Mouse (Mus musculus): ENCODE measurements at regions not wholly inside any gene's neighbourhood (a gene's known extent, or its start where the extent isn't known, plus 50 kb on each side); places are given as distances from the start of the nearest gene placed in this dataset.
"Not testable (repeated sequence)": the region's sequence is repeated elsewhere in the genome, so short reads cannot be mapped to it uniquely, and the experiment has no call there.

DNA sequence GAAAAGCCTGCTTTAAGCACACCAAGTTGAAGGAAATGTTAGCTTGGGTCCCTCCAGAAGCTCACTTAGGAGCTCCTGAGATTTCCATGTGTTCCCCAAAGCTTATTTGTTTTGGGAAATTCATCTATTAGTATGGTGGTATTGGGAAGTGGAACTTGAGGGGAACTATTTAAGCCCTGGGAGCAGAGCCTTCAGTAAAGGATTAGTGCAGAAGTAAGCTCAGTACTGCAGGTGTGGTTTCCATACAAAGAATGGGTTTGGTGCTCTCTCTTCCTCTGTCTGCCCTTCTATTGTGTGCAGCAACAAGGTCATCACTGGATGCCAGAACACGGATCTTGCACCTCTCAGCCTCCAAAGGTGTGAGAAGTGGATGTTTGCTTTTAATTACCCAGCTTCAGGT lies 57.2 kb downstream of the Foxa2 start:
- no peak for DNase-seq

DNA sequence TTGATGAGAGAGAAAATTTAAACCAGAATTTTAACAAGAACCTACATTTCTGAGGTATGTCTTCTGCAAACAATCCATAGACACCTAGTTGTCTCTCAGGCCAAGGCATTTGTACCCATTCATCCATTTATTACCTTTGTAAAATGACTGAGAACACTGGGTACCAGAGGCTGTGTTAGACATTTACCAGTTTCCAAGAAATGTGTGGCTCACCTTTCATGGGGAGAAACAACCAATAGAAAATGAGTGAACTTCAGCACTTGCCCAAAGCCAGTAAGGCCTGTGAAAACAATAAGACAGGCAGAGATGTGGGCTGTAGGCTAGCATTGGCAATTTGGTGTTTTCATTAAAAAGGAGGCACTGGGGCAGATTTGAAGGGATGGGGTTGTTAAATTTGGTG lies 58.2 kb downstream of the Foxa2 start:
- no peak for DNase-seq

DNA sequence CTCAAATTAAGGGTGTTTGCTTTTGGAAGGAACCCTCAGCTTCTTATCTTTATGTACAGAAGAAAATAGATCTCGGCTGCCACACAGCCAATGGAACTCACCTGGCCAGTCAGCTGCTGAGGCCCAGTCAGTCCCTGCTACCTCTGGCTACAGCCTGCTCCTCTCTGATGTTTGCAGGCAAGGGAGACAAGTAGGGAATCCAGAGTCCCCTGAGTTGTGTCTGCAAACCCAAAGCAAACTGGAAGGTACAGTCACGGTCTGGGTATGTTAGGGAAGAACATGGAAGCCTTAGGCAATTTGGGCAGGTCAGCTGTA lies 61.6 kb downstream of the Foxa2 start:
- DNase-seq: no peak

DNA sequence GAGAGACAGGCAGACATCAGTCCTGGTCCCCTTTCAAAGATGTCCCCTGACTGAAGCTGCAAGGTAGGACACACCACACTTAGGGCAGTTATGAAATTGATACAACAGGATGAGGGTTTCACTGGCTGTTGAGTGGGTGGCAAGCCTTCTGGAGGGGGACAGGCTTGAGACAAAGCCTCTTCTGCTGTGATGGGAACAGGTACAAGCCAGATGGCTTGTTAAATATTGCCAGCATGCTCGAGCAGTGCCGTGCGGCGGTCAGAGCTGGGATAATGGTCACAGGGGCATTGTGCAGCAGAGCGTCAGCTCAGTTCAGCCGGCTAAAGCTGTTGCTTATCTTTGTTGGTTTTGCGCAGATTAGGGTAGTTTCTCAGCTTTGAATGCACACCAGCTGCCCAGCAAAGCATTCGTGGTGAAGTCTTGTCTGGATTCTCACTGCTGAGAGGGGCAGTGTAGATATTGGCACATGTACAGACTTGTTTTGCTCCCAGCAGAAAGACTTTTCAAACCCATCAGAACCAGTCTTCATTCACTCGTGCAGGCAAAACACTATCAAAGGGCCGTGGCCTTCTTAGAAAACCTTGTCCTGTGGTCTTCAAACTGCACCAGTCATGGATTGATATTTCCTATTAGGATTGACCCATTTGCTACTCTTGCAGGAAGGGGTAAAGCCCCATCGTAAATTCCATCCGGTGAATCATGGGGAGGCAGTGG lies 62.1 kb downstream of the Foxa2 start:
- DNase-seq: peak; percentile 31

DNA sequence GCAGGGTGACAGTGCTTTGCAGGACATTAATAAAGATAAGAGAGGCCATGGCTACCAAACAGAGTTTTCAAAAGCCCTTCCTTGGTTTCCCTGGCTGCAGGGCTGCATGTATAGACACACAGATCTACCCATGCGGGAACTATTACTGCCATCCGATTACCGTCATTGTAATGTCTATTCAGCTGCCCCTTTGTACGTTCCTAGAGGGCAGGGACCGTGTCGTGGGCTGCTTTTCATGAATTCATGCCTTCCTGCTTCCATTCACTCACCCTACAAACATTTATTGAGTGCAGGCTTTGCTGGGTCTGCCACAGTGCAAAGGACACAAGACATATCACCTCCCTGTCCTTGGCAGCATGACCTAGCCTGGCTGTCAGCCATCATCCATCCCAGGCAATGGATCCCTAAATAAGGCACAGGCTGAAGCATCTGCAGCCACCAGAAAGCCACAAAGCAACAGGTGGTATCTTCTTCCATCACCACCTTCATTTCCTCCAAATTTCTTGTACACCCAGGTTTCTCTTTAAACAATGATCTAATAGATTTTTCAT lies 65.8 kb downstream of the Foxa2 start:
- no peak for DNase-seq

DNA sequence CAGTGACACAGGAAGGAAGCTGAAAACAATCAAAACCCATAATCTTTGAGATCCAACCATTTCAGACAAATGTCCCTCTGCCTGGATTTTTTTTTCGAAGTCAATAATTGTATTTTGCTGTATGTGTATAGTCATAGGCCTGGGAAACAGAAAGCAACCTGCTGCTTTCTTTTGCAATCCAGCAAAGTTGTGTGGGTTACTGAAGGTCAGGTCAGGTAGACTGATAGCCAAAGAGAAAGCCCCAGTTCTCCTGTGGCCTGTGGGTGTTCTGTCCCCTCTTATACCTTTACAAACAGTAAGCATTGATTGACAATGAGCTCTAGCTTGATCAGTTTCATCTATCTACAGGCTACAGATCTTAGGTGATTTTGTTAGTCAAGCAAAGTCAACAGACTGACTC lies 66.4 kb downstream of the Foxa2 start:
- DNase-seq: no peak

DNA sequence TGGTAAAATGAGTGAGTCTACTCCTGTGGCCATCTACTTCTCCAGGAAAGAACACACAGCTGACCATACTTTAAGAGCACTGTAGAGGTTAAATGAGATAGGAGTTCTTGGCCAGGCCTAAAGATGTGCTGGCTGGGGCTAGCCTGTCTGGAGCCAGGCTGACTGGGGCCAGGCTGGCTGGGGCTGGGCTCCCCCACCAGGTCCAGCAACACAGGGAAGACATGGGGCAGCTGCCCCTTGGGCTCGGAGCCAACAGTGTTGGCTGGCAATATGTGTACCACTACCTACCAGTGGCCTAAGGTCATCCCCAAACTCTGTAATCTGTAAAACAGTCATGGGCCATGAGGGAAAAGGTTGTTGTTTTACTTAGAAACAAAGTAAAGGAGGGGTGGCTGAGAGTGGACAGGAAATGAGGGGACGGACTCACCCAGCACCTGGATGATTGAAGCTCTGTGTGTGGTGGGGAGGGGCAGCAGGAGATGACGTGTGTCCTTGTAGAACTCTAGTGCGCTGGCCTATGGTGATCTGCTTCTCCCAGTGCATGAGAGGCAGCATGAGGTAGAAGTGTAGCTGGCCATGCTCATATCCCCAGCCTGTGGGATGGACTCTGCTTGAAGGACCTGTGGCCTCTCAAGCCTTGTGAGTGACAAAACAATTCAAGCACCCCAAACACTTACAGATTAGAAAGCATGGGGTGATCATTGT lies 67.0 kb downstream of the Foxa2 start:
- DNase-seq: no peak

DNA sequence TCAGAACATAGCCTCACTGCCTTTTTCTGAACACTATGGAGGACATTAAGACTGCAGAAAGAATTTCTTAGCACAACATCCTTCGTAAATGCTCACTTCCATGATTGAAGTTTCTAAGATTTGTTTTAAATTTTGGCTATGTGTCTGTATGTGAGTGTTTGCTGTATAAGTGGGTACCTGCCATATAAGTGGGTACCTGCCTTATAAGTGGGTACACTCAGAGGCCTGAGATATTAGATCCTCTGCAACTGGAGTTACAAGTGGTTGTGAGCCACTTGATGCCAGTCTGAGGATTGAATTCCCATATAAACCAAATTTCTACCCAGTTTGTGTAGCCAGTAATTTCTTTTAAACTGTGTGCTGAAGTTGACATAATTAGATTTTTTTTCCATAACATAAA lies 67.8 kb downstream of the Foxa2 start:
- DNase-seq: no peak

DNA sequence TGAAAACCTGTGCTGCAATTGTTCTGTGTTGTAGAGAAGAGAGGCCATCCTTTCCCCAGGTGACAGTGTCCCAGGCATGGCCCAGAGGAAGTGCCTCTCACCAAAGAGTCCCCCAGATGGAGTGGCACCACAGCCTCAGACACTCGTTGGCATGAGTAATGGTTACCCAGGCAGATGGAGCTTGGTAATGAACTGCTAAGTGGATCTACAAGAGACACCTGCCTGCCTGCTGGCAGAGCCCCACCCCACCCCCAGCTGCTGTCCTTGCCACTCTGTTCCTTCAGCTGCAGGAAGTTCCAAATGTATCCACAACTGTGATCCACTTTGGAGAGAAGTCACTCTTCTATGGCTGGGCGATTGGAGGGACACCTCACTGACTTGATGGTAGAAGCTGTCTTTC lies 72.0 kb downstream of the Foxa2 start:
- DNase-seq: no peak

DNA sequence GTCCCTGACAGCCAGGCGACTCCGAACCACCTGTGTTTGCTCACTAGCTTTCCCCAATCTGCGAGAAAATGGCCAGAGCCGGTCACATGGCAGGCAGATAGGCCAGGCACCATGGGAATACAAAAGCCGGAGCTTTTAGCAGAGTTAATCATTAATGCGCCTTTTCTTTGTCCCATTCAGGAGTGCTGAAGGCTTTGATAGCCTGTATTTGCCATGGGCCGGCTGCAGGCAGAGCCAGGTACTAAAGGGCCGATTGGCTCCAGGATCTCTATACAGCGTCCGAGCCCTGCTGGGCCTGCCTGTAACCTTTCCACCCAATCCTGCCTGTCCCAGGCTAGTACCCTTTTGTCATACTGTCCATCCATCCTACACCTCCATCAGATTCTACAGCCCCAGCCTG lies 78.1 kb downstream of the Foxa2 start:
- DNase-seq: peak; percentile 48

DNA sequence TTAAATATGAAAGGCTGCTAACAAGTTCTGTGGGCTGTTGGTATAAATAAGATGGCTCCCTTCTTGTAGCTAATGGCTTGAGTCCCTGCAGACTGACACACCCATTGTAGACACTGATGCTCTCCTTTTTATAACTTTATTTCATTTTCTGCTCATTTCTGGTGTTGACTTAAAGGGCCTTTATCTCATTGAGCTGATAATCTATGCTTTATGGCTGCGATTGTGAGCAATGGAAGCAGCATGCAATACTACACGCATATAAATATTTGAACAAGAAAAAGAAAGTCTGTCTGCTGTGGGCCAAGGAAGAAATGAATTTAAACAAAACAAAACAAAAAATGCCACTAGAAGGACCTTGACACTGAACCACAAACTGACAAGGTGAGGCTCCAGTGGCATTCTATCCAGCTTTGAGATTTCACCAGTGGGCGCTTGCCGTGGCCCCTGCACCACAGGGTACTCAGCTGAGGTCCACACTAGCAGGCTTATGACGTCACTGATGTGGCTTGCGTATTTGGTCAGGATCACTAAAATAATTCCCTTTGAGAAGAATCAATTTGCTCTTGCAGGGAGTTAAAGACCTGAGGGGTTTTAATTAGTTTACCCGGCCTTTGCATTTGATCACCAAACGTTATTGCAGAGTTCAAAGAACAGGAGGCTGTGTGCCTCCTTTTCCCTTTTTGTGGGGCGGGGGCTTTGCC lies 78.8 kb downstream of the Foxa2 start:
- DNase-seq: no peak

DNA sequence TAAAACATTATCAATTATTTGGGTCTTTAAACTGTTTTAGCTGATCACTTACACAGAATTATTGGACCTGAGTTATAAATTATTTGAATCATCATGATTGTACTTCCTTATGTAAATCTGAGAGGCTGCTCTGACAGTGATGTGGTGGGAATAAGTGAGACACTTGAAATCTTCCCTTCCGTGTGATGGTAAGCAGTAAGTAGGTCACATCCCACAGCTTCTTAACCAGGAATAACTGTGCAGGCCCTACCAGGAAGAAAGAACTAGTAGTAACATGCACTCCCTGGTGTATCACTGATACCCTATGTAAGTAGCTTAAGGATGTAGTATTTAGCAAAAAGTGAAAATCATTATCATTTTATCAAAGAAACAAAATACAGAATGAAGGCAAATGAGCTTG lies 83.5 kb downstream of the Foxa2 start:
- DNase-seq: not testable (repeated sequence)

DNA sequence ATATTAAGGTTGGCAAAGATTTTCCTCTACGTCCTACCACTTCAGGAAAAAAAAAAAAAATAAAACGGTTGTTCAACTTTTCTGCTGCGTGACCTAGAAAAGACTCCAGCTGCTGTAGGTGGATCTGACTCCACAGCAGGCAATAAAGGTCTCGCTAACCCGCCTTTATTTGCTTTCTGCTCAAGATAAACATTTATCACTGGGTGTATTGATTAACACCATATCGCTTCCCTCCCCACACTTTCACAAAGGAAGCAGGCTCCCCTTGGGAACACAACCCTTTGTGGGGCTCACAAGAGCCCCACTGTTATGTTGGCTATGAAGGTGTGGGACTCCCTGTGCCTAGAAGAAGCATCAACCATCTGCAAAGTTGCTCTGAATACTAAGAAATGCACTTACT lies 85.1 kb downstream of the Foxa2 start:
- no peak for DNase-seq

DNA sequence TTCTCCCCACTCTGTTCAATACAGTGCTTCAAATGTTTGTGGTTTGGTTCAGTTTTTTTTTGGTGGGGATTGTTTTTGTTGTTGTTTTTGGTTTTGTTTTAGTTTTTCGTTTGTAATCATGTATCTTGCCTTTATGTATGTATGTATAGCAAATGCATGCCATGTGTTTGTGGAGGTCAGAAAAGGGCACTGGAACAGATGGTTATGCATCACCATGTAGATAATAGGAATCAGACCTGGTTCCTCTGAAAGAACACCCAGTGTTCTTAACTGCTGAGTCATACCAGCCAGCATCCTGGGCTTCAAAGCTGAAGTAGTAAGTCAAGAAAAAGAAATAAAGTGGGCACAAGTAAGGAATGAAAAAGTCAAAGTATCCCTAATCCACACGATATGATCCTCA lies 92.6 kb downstream of the Foxa2 start:
- no peak for DNase-seq

DNA sequence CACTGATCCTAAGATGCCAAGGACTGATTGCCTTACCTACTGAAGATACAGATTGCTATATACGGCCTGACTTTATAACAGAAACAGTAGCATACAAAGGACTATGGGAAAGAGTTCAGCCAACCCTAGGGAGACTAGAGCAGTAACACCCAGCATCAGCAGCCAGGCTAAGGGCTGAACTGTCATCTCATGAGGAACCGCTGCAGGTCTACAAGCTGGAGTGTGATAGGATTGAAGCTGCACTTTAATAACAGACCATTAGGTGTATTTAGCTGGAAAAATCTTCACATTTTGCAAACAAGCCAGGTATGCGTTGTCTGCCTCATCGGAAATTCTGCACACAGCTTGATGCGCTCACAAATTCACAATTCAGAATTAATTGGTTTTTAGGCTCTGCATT lies 95.5 kb downstream of the Foxa2 start:
- no peak for DNase-seq

DNA sequence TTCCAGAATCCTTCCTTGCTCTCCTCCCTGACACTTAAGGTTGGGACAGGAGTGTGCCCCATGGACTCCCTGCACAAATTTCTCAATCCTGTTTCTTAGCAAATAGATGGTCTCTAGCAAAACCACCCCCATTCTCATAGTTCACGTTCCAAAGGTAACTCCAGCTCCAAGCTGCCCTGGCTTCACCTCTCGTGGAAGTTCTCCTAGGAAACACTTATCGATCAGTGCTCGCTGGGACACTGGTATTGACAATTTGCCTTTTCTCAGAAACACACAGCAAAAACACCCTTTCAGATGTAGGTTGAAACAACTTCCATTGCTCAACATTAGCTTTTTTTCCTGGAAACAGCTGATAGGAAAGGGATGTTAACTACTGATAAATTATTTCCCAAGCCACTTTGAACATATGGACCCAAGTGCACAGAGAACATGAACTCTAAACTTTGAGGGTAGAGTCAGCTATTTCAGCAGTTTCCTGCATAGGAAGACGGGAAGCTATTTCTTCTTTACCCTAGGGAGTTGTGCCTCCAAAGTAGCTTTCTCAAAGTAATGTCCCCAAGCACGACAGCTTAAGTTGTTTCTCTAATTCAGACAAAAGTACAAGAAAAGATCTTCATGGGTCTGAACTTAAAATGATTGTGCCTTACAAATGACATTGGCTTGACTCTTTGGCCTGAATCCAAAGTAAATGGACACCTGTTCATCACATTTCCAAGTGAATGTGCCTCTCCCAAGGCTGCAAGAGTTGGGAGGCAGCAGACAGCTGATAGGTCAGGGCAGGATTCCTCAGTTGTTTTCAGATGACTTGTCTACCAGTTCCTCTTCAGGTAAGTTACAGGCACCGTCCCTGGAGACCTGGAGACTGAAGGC lies 102.4 kb downstream of the Foxa2 start:
- no peak for DNase-seq

DNA sequence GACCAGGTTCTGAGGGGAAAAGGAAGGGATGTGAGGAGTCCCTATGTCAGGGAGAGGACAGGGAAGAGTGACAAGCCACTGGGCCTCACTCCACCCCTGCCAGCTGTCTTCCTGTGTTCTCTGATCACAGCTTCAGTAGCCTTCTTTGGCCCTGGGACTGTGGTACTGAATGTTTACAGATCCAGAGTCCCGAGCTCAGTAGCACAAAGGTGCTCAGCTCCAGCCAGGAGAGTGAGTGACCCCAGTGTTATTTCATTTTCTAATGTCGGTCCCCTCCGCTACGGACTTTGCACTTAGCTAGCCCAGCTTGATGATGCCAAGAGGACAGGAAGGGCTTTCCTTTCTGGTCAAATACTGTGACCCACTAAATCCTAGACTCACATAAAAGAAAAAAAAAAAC lies 104.2 kb downstream of the Foxa2 start:
- peak; percentile 30 for DNase-seq

DNA sequence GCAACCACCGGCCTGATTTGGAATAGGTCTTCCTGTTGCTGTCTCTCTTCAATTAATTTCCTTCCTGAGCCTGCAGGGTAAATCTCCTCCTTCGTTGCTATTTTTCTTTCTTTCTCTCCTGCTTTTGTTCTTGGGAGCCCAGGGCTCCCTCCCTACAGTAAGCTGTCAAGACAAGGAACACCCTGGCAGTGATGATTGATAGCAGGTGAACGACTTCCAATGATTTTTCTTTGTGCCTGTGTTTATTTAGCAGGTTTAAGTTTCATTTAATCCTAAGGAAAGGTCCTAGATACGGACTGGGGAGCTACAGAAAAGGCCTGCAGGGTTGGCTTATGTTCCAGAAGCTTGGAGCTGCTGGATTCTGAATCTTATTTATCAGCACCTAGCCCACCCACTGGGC lies 105.5 kb downstream of the Foxa2 start:
- no peak for DNase-seq

DNA sequence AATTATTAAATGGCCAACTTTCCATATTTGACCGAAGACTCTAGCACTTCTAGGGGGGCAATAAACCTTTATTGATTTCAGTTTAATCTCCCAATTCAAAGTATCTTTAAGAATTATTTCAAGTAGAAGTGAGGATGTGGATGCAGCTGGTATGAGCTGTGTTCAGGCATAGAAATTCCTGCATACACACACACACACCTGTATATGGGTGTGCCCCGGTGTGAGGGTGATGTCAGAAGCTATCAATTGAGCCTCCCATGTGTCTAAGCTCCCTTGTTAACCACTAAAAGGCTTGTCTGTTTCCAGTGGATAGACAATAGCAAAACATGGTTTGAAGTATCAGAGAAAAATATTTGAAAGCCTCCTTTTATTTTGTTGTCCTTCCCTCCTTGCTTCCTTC lies 114.3 kb downstream of the Foxa2 start:
- DNase-seq: no peak

DNA sequence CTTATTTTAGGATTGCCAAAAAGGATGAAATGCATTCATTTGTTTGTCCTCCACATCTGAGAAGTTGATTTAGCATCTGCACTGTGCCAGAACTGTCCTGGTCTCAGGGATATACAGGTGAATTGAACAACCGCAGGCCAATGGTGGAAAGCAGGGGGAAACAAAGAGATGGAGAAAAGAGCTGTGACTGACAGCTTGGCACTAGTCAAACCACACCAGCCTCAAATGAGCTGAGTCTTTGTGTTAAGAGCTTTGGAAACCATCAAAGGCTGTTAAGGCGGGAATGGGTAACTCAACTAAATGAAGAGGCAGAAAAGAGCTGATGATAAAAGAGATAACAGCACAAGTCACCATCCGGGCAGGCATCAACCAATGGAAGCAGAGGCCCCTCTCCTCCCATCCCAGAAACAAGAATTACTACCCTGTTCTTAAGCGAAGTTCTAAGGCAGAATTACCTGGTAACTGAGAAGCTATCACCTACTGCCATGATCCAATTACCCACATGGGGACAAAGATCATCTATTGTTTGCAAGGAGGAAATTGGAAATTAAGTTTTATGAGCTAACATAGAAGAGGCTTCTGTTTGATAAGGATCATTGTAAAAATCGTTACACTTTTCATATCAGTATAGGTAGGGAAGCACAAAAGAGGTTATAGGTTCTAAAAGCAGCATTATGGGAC lies 117.6 kb downstream of the Foxa2 start:
- no peak for DNase-seq

DNA sequence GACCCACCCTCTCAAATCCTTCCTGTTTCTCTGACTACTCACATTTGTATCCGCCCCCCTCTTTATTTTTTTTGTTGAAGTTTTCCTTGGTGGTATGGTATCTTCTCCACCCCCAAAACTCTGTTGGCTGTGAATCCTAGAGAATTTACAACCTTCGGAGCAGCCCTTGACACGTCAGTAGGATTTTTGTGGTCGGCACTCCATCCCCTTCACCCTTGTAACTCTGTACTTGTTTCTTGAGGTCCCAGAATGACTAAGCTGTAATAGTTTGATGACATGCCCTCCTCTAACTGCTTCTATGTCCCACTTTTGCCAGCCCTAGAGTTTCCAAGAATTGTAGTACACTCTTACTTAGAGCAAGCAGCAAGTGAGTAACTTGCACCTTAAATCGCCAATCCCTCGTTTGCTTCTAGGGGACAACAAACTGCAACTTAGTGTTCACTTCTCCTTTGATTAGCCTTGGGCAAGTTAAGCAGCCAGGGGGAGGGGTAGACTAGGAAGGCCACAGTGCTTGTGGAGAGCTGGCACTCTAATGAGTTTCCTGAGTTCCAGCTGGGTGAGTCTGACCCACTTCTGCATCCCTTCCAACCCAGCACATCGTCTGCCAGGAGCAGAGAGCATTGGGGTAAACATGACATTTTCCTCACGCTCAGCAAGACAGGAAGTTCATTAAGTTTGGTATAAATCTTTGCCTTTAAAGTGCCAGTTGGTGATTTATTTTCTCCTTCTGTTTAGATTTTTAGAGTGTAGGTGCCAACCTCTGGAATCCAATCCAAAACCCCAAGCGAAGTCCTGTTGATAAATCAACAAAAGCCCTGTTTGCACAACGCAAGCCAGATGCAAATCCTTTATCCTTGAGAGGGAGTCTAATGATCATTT lies 118.7 kb downstream of the Foxa2 start:
- DNase-seq: peak; percentile 76

DNA sequence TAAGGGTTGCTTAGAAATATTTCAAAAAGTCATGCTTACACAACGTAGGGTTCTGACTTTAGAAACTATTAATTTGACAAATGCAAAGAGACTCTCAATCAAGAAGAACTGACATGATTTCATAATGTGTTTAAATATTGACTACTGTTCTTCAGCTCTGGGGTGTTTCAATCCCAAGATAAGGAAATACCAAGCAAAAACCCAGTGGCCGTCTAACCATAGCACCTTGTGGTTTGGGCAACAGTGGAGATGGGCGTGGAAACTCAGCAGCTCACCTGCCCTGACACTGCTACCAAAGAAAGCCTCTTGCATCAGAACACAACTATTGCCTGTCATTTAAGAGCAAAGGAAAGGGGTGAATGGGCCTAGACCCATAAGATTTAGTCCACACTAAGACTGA lies 119.9 kb downstream of the Foxa2 start:
- DNase-seq: no peak

Data from kidney, adult 9 months (tissue).